Mouse (Mus musculus) embryonic facial prominence, embryonic 10.5 days (tissue): ENCODE results near the gene Gm49361. TPM values are rescaled to one million over a fixed set of nuclear protein-coding genes. Genes with fewer than 3 reads are reported as not detected.

ENCODE experiments used
- polyA plus RNA-seq: library from polyadenylated mRNA; unstranded; fragments of >200 nt; fragmentation: Nextera tagmentation; extraction: Ambion mirVana; gene quantifications from 2 replicates; pipeline ENCODE4 v1.2.1, GENCODE M21; 2016

Gene Gm49361
- polyA plus RNA-seq, 1 experiment from 2014 or later: not detected

Other genes with a start within 250 kb of the Gm49361 start
- 0.77 and 0.91 TPM in 2 replicates for gene Il17d, start 221.3 kb downstream of the Gm49361 start, polyA plus RNA-seq
- gene Eef1akmt1, start 174.5 kb downstream of the Gm49361 start, polyA plus RNA-seq: 107 and 112 TPM in 2 replicates
- 30.0 and 32.9 TPM in 2 replicates for gene Xpo4, start 80.7 kb downstream of the Gm49361 start, polyA plus RNA-seq
- 18.6 and 20.5 TPM in 2 replicates for gene Lats2, start 12.3 kb upstream of the Gm49361 start, polyA plus RNA-seq
- gene Sap18, start 52.1 kb upstream of the Gm49361 start, polyA plus RNA-seq: 30.9 and 41.2 TPM in 2 replicates
- 58.9 and 62.5 TPM in 2 replicates for gene Ska3, start 80.1 kb upstream of the Gm49361 start, polyA plus RNA-seq
- gene Mrpl57, start 80.1 kb upstream of the Gm49361 start, polyA plus RNA-seq: 140 and 149 TPM in 2 replicates
- 52.6 and 59.1 TPM in 2 replicates for gene Zdhhc20, start 144.2 kb upstream of the Gm49361 start, polyA plus RNA-seq